In genomic region chr4:130341691-130342090, GRCm38 (mm10) we compare ENCODE assay signal across 9 mouse cellular contexts. TPM values are rescaled to one million over a fixed set of nuclear protein-coding genes. Genes with fewer than 3 reads are reported as not detected.
DNase-seq lines count a peak whose midpoint lies in the region; ATAC-seq and TF ChIP-seq lines count a peak whose summit lies in the region.
"Had no signal": no experiment of that assay in that cellular context is flagged by ENCODE, and none has a peak within 500 bp of the region (broad histone marks: within the 10 kb centered on the region; RNA-seq: fewer than 3 reads in every experiment).

No protein-coding gene starts in this region.

- peak; percentile 25; the same call in 1 of the 2 replicates for ATAC-seq in intestine, postnatal 0 days
- ATAC-seq in intestine, embryonic 15.5 days: no peak
- ATAC-seq in forebrain, embryonic 14.5 days: no peak
- ATAC-seq in megakaryocyte progenitor cell, adult 5-6 weeks (replicated peaks; ENCODE audit: poor library complexity): peak; percentile 90

- no peak overlapping the region for H3K4me3 ChIP-seq in intestine, postnatal 0 days (ENCODE audit: low read depth, low read length)
- no peak overlapping the region for H3K4me3 ChIP-seq in intestine, embryonic 15.5 days (replicated peaks)
- no peak overlapping the region for H3K4me3 ChIP-seq in forebrain, embryonic 14.5 days (ENCODE audit: low read depth, low read length)
- H3K4me3 ChIP-seq in thymus, adult 2 months (ENCODE audit: control insufficient read depth, insufficient read depth, low read length): no peak overlapping the region
- H3K4me3 ChIP-seq: liver, embryonic 15.5 days had no signal

- no peaks in the 10 kb centered on the region for H3K9me3 ChIP-seq in intestine, postnatal 0 days (ENCODE audit: control insufficient read depth)
- H3K9me3 ChIP-seq in intestine, embryonic 15.5 days: no peaks in the 10 kb centered on the region
- no peaks in the 10 kb centered on the region for H3K9me3 ChIP-seq in forebrain, embryonic 14.5 days (replicated peaks; ENCODE audit: control insufficient read depth, low read length)
- H3K9me3 ChIP-seq: liver, embryonic 15.5 days had no signal

- peak; percentile 69 for DNase-seq in ES-CJ7 (ENCODE audit: low read depth, low spot score)
- peak; percentile 66 for DNase-seq in c-Kit-positive CD71-positive TER-119-positive erythroid progenitor cells, embryonic 14.5 days (ENCODE audit: low spot score)
- DNase-seq in forebrain, embryonic 14.5 days (ENCODE audit: low spot score): peak; percentile 77
- DNase-seq in kidney, postnatal 4 days: peak; percentile 56 to 57
- peak; percentile 63 for DNase-seq in thymus, adult 2 months

- no peak for TF ChIP-seq POLR2A in thymus, adult 2 months (IDR thresholded peaks at IDR 0.05; ENCODE audit: control insufficient read depth, extremely low read depth, insufficient read depth, low read length, poor library complexity)

- H3K27me3 ChIP-seq in intestine, postnatal 0 days (replicated peaks; ENCODE audit: control insufficient read depth, insufficient read depth, low read length): no peaks in the 10 kb centered on the region
- no peaks in the 10 kb centered on the region for H3K27me3 ChIP-seq in intestine, embryonic 15.5 days (replicated peaks)
- no peaks in the 10 kb centered on the region for H3K27me3 ChIP-seq in forebrain, embryonic 14.5 days (replicated peaks; ENCODE audit: control insufficient read depth, insufficient read depth, low read length)
- no peaks in the 10 kb centered on the region for H3K27me3 ChIP-seq in thymus, adult 2 months (ENCODE audit: control insufficient read depth, insufficient read depth, low read length)
- H3K27me3 ChIP-seq: liver, embryonic 15.5 days had no signal

- no peaks in the 10 kb centered on the region for H3K4me1 ChIP-seq in intestine, postnatal 0 days (replicated peaks; ENCODE audit: control insufficient read depth, insufficient read depth, low read length)
- no peaks in the 10 kb centered on the region for H3K4me1 ChIP-seq in intestine, embryonic 15.5 days (replicated peaks)
- H3K4me1 ChIP-seq in forebrain, embryonic 14.5 days (ENCODE audit: control insufficient read depth, insufficient read depth, low read length): no peaks in the 10 kb centered on the region
- no peaks in the 10 kb centered on the region for H3K4me1 ChIP-seq in thymus, adult 2 months (replicated peaks; ENCODE audit: control insufficient read depth, insufficient read depth, low read length)

- H3K36me3 ChIP-seq in intestine, postnatal 0 days (ENCODE audit: control insufficient read depth, insufficient read depth): peaks cover 25% of the 10 kb centered on the region
- H3K36me3 ChIP-seq in intestine, embryonic 15.5 days: peaks cover 6% of the 10 kb centered on the region; the same call in 1 of the 2 replicates
- H3K36me3 ChIP-seq in forebrain, embryonic 14.5 days (ENCODE audit: control insufficient read depth, insufficient read depth, low read length): peaks cover 30% of the 10 kb centered on the region
- peaks cover 3% of the 10 kb centered on the region; the same call in 1 of the 2 replicates for H3K36me3 ChIP-seq in thymus, adult 2 months (ENCODE audit: control insufficient read depth, insufficient read depth, low read length)

- no peak overlapping the region for H3K27ac ChIP-seq in intestine, postnatal 0 days (ENCODE audit: low read depth, low read length)
- no peak overlapping the region for H3K27ac ChIP-seq in intestine, embryonic 15.5 days
- no peak overlapping the region for H3K27ac ChIP-seq in forebrain, embryonic 14.5 days (ENCODE audit: low read depth, low read length)
- no peak overlapping the region for H3K27ac ChIP-seq in thymus, adult 2 months (ENCODE audit: control insufficient read depth, insufficient read depth, low read length)
- H3K27ac ChIP-seq: liver, embryonic 15.5 days had no signal

- H3K4me2 ChIP-seq in intestine, postnatal 0 days (replicated peaks; ENCODE audit: low read depth): no peak overlapping the region
- no peak overlapping the region for H3K4me2 ChIP-seq in intestine, embryonic 15.5 days (replicated peaks)
- no peak overlapping the region for H3K4me2 ChIP-seq in forebrain, embryonic 14.5 days (ENCODE audit: low read length)
- H3K4me2 ChIP-seq: liver, embryonic 15.5 days had no signal

- TF ChIP-seq CTCF in intestine, postnatal 0 days (IDR thresholded peaks at IDR 0.05; ENCODE audit: low read depth): peak; percentile 90
- no peak for TF ChIP-seq CTCF in thymus, adult 2 months (IDR thresholded peaks at IDR 0.05; ENCODE audit: borderline replicate concordance, control insufficient read depth, extremely low read depth, insufficient read depth, low read length, poor library complexity)

- no peak overlapping the region for H3K9ac ChIP-seq in intestine, postnatal 0 days (ENCODE audit: low read depth, low read length)
- H3K9ac ChIP-seq in intestine, embryonic 15.5 days: no peak overlapping the region
- no peak overlapping the region for H3K9ac ChIP-seq in forebrain, embryonic 14.5 days (ENCODE audit: low read length)
- H3K9ac ChIP-seq: liver, embryonic 15.5 days had no signal

- 21% methylated on average over 4 of the region's 4 CpGs for WGBS in intestine, postnatal 0 days
- WGBS in intestine, embryonic 15.5 days: 25% methylated on average over 4 of the region's 4 CpGs
- WGBS in forebrain, embryonic 14.5 days: 26% methylated on average over 4 of the region's 4 CpGs
- WGBS in thymus, adult 2 months: 49% methylated on average over 4 of the region's 4 CpGs

RNA-seq across cellular contexts. Expression of gene Zcchc17, which starts 18.1 kb away (rescaled TPM):
- 46.4 and 49.2 TPM in 2 replicates for polyA plus RNA-seq in intestine, postnatal 0 days (2015; fragmentation: Nextera tagmentation; extraction: Ambion mirVana)
- 60.8 and 66.4 TPM in 2 replicates for polyA plus RNA-seq in intestine, embryonic 15.5 days (2015; fragmentation: Nextera tagmentation; extraction: Ambion mirVana)
- polyA plus RNA-seq in forebrain, embryonic 14.5 days (2014; fragmentation: Nextera tagmentation; extraction: Ambion mirVana): 91.3 and 91.7 TPM in 2 replicates
- 16.0 and 21.9 TPM in 2 replicates for total RNA-seq in megakaryocyte progenitor cell, adult 5-6 weeks (2015)
- 81.3 and 132 TPM in 2 replicates for total RNA-seq in megakaryocyte progenitor cell, adult 5-6 weeks (2017)
- 34.3 and 36.8 TPM in 2 replicates for polyA plus RNA-seq in thymus, adult 2 months (2012; rRNA removed)

RNA-seq across cellular contexts. Expression of gene Snrnp40, which starts 18.2 kb away (rescaled TPM):
- polyA plus RNA-seq in intestine, postnatal 0 days (2015; fragmentation: Nextera tagmentation; extraction: Ambion mirVana): 44.3 and 46.1 TPM in 2 replicates
- polyA plus RNA-seq in intestine, embryonic 15.5 days (2015; fragmentation: Nextera tagmentation; extraction: Ambion mirVana): 132 and 139 TPM in 2 replicates
- 143 and 160 TPM in 2 replicates for polyA plus RNA-seq in forebrain, embryonic 14.5 days (2014; fragmentation: Nextera tagmentation; extraction: Ambion mirVana)
- 65.9 and 66.0 TPM in 2 replicates for total RNA-seq in megakaryocyte progenitor cell, adult 5-6 weeks (2015)
- 89.7 and 90.8 TPM in 2 replicates for total RNA-seq in megakaryocyte progenitor cell, adult 5-6 weeks (2017)
- polyA plus RNA-seq in thymus, adult 2 months (2012; rRNA removed): 78.4 and 83.6 TPM in 2 replicates

RNA-seq across cellular contexts. Expression of gene Gm10570, which starts 33.2 kb away (rescaled TPM):
- polyA plus RNA-seq in intestine, postnatal 0 days (2015; fragmentation: Nextera tagmentation; extraction: Ambion mirVana): not detected in 2 replicates
- polyA plus RNA-seq in intestine, embryonic 15.5 days (2015; fragmentation: Nextera tagmentation; extraction: Ambion mirVana): not detected in 2 replicates
- 0.63 and 0.80 TPM in 2 replicates for polyA plus RNA-seq in forebrain, embryonic 14.5 days (2014; fragmentation: Nextera tagmentation; extraction: Ambion mirVana)
- total RNA-seq in megakaryocyte progenitor cell, adult 5-6 weeks (2015): not detected in 2 replicates
- total RNA-seq in megakaryocyte progenitor cell, adult 5-6 weeks (2017): not detected in 2 replicates
- polyA plus RNA-seq in thymus, adult 2 months (2012; rRNA removed): 0.46 TPM in 1 of 2 replicates, not detected in the other
- polyA plus RNA-seq: liver, embryonic 15.5 days had no signal

RNA-seq across cellular contexts. Expression of gene Fabp3, which starts 33.3 kb away (rescaled TPM):
- polyA plus RNA-seq in intestine, postnatal 0 days (2015; fragmentation: Nextera tagmentation; extraction: Ambion mirVana): 5.0 and 7.1 TPM in 2 replicates
- 5.4 and 6.1 TPM in 2 replicates for polyA plus RNA-seq in intestine, embryonic 15.5 days (2015; fragmentation: Nextera tagmentation; extraction: Ambion mirVana)
- 107 and 121 TPM in 2 replicates for polyA plus RNA-seq in forebrain, embryonic 14.5 days (2014; fragmentation: Nextera tagmentation; extraction: Ambion mirVana)
- total RNA-seq in megakaryocyte progenitor cell, adult 5-6 weeks (2015): not detected in 2 replicates
- total RNA-seq in megakaryocyte progenitor cell, adult 5-6 weeks (2017): not detected in 2 replicates
- 18.3 and 222 TPM in 2 replicates for polyA plus RNA-seq in thymus, adult 2 months (2012; rRNA removed)

Comparison
In these comparisons a context has a peak if more than half of its experiments do, and no peak if none do; other contexts are left out.
1. ATAC-seq: peak in intestine, postnatal 0 days (single experiment) and megakaryocyte progenitor cell, adult 5-6 weeks (single experiment); none in intestine, embryonic 15.5 days (single experiment) and forebrain, embryonic 14.5 days (single experiment).
2. Peak in every context shown above with its lines, with median percentiles within 50 percentile points of each other: DNase-seq.